Mouse (Mus musculus) gastrocnemius, postnatal 10 days (tissue): ENCODE data around the gene Wdr46. TPM values are rescaled to one million over a fixed set of nuclear protein-coding genes. Genes with fewer than 3 reads are reported as not detected.
"Not testable (repeated sequence)": the region's sequence is repeated elsewhere in the genome, so short reads cannot be mapped to it uniquely, and the experiment has no call there.

Experiments
- DNase-seq: peaks from one replicate; pipeline ENCODE4 v3.0.0; 2021; ENCODE audit warnings: mixed read lengths
- total RNA-seq, 2 experiments: library from RNA; stranded (reverse); gene quantifications; 2 replicates each; pipeline ENCODE4 v1.2.3; 2021

The Wdr46 gene
- total RNA-seq, 2 experiments from 2014 or later = 15.7 TPM

GRCm38 (mm10) chr17:33979512-33980050 is 39.1 kb downstream of the Wdr46 start:
- no peak for DNase-seq

DNA sequence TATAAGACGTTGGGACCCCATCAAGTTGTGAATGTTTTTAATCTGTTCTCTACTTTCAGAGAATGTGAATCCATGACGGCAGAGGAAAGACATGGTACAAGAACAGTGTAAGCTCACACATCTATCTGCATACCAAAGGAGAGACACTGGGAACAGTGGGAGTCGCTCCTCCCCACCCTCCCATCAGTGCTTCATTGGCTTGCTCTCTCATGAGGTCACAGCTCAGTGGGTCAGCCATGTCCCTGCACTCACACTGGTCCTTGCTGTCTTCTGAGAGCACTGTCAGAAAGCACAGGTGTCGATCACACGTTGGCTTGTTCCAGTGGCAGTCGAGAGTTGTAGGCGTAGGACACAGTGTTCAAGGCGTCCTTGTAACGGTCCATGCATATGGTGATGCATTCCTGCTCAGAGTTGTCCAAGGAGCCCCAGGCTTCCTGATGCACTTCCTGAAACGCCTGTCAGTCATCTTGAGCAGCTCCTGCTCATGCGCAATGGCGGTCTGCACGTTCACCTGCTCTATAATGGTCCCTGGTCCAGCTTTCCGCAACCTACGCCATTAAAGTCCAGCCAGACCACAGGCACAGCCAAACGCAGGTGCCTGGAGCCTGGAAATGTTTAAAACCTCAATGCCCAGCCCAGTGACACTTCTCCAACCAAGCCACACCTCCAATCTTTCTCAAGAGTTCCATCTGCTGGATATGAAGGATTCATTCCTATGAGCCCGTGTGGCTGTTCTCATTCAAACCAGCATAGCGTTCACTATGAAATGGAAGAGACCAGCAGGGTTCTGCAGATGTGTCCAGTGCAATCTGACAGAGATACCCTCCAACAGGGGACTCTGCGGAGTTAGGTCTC is 39.9 kb downstream of the Wdr46 start:
- DNase-seq = no peak

DNA sequence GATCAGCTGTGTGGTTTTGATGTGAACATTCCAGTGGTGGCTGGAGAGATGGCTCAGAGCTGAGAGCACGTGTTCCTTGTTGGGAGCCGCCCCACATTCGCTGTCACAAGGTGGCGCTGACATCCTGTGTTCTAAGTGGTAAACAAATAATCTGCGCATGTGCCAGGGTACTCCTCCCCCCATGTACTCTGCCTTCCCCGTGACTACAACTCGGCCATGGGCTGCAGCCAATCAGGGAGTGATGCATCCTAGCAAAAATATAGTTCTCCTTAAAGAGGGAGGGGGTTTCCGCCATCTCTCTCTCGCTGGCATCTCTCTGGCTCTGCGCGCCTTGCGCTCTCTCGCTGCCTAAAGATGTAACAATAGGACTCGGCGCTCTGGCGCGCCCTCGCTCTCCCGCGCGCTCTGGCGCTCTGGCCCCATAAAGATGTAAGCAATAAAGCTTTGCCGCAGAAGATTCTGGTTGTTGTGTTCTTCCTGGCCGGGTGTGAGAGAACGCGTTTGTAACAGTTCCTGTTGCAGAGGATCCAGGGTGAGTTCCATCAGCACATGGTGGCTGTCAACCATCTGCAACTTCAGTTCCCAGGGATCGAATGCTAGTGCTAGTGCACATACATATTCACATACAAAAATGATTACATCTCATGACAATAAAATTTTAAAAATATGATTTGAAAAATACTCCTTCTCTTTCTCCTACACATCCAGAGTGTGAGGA is 40.9 kb downstream of the Wdr46 start:
- DNase-seq = peak; percentile 71

DNA sequence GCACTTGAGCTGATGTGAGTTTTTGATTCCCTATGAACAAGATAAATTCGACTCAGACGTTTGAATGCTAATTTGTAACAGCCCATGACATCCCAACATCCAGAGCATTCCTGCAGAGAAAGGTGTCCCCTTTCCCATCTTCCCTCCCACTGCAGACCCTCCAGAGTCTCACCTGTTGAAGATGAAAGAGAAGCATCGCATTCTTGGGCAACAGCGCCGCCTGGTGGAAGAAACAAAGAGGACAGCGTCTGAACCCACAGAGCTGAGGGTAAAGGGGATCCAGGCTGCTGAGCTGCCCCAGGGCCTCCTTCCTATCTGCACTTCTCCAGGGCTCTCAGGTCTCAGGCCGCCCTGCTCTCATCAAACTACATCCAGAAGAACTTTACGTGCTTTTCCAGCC is 41.7 kb downstream of the Wdr46 start:
- peak; percentile 60 for DNase-seq

DNA sequence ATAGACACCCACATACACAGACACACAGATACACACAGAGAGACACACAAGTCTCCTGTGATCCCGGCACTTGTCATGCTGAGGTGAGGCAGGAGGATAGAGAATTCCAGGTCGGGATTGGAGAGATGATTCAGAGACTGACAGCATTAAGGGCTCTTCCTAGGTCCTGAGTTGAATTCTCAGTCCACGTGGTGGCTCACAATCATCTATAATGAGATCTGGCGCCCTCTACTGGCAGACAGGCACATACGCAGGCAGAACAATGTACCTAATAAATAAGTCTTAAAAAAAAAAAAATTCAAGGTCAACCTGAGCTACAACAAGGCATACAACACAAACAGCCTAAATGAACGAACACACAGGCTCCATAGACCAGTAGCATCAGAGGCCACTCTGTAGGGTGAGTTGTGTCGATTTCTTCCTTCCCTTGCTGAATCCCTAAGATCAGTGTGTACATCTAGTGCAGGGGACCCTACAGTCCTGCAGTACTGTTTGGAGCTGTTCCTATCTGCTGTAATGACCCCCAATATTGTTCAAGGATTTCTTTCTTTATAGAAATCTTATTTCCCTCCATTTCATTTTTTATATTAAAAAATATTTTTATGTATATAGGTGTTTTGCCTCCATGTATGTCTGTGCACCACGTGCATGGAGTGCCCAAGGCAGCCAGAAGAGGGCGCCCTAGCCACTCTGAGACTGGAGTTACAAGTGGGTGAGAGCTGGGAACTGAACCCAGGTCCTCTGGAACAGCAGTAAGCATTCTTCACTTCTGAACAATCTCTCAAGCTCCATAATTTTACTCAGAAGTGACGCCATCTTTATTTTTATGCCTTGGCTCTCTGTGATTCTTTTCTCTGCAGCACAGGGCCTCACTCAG is 51.6 kb downstream of the Wdr46 start:
- DNase-seq = peak; percentile 61

DNA sequence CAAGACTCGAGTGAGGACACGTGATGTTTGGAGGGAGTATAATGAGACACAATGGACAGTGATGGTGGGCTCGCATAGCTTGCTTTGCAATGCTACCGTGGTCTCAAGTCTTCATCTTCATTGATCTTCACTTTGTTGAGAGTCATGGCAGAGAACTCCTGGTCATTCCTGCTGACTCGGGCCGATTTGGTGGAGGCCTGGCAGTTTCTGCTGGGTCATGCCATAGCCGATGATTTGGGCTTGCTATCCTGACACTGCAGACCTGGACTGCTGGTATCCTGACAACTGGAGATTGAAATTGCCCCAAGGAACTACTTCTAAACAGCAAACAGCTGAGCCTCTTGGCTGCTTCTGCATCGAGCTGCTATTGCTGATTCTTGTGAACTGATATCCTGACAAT is 54.5 kb downstream of the Wdr46 start:
- no peak for DNase-seq

DNA sequence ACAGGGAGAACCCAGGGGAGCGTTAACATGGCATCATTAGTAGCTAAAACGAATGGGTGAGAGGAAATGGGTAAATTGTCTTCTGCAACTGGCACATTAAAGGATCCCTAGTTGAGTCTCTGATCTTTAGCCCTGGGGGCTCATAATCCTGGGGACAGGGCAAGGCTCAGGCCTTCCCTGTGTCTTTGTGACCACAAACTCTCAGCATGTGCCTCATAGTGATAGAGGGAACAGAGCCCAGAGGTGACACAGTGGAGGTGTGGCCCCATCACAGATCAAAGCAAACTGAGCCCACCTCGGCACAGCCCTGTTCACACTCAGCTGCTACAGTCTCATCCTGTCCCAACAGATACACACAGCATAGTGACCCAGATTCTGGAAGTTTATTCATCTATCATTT is 55.2 kb downstream of the Wdr46 start:
- no peak for DNase-seq

DNA sequence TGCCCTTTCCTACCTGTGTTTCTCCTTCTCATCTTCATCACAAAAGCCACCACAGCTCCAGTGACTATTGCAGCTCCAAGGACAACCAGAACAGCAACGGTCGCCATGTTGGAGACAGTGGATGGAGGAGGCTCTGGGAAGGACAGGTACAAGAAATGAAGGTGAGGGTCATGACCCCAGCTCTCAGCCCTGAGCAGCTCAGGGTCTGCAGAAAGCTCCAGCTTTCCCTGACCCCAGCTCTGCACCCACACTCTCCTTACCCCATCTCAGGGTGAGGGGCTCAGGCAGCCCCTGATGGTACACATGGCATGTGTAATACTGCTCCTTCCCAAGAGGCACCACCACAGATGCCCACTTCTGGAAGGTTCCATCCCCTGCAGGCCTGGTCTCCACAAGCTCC is 56.6 kb downstream of the Wdr46 start:
- DNase-seq = not testable (repeated sequence)

DNA sequence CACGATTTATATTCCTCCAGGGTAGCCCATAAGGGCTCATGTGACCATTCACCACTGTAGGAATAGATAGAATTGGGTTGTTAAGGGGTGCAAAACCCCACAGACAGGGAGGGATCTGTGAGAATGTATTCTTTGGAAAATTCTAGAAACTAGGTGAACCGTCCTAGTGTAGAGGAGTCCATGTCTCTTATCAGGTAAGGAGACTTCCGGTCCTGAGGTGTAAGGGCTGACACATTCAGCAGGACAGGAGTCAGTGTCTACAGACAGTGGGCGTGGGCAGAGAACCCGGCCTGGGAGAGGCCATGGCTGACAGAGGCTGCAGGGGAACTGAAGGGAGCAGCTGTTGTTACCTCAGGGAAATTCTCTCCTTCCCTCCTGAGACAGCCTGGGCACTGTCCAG is 58.2 kb downstream of the Wdr46 start:
- DNase-seq = not testable (repeated sequence)

Other genes with a start within 250 kb of the Wdr46 start
- gene March2, start 222.0 kb upstream of the Wdr46 start, total RNA-seq = 10 to 100 TPM; 73.2 to 77.9 TPM
- gene Rab11b, start 180.1 kb upstream of the Wdr46 start, total RNA-seq = 100 to 1,000 TPM; 166 to 186 TPM
- gene Angptl4, start 158.8 kb upstream of the Wdr46 start, total RNA-seq = 10 to 100 TPM; 22.7 to 36.0 TPM
- gene Kank3, start 130.1 kb upstream of the Wdr46 start, total RNA-seq = 10 to 100 TPM; 27.6 to 33.3 TPM
- 1,000 to 10,000 TPM; 1,176 to 1,238 TPM for gene Rps28, start 116.1 kb upstream of the Wdr46 start, total RNA-seq
- 100 to 1,000 TPM; 322 to 360 TPM for gene Ndufa7, start 116.1 kb upstream of the Wdr46 start, total RNA-seq
- gene Cd320, start 97.6 kb upstream of the Wdr46 start, total RNA-seq = 10 to 100 TPM; 15.0 to 16.5 TPM
- not detected for gene Gm7029, start 66.8 kb upstream of the Wdr46 start, total RNA-seq
- 10 to 100 TPM in 1 of 2 experiments, 1 to 10 TPM in 1; 8.0 to 10.6 TPM for gene Kifc1, start 50.0 kb upstream of the Wdr46 start, total RNA-seq
- gene Platr17, start 35.5 kb upstream of the Wdr46 start, total RNA-seq = not detected
- 10 to 100 TPM; 12.1 to 13.5 TPM for gene Daxx, start 31.2 kb upstream of the Wdr46 start, total RNA-seq
- 10 to 100 TPM; 40.7 to 41.3 TPM for gene Tapbp, start 24.8 kb upstream of the Wdr46 start, total RNA-seq
- gene Zbtb22, start 24.8 kb upstream of the Wdr46 start, total RNA-seq = 10 to 100 TPM; 18.9 to 21.9 TPM
- 10 to 100 TPM; 29.3 to 40.2 TPM for gene Rgl2, start 11.1 kb upstream of the Wdr46 start, total RNA-seq
- 10 to 100 TPM; 65.3 to 67.0 TPM for gene Pfdn6, start 317 bp upstream of the Wdr46 start, total RNA-seq
- gene B3galt4, start 10.8 kb downstream of the Wdr46 start, total RNA-seq = 1 to 10 TPM; 2.3 to 2.6 TPM
- 10 to 100 TPM; 30.3 to 33.2 TPM for gene Vps52, start 15.2 kb downstream of the Wdr46 start, total RNA-seq
- 100 to 1,000 TPM; 649 to 675 TPM for gene Rps18, start 15.3 kb downstream of the Wdr46 start, total RNA-seq
- gene H2-K1, start 59.7 kb downstream of the Wdr46 start, total RNA-seq = 10 to 100 TPM; 38.9 to 46.7 TPM
- 10 to 100 TPM; 13.4 to 18.0 TPM for gene Ring1, start 84.0 kb downstream of the Wdr46 start, total RNA-seq
- 10 to 100 TPM; 50.5 to 63.2 TPM for gene H2-Ke6, start 87.4 kb downstream of the Wdr46 start, total RNA-seq
- 10 to 100 TPM; 64.1 to 75.4 TPM for gene Slc39a7, start 91.0 kb downstream of the Wdr46 start, total RNA-seq
- gene Rxrb, start 91.2 kb downstream of the Wdr46 start, total RNA-seq = 10 to 100 TPM; 40.7 to 43.1 TPM
- 100 to 1,000 TPM in 1 of 2 experiments, 10 to 100 TPM in 1; 72.0 to 106 TPM for gene Col11a2, start 98.8 kb downstream of the Wdr46 start, total RNA-seq
- gene H2-Oa, start 151.7 kb downstream of the Wdr46 start, total RNA-seq = not detected
- 1 to 10 TPM; 4.6 to 6.1 TPM for gene H2-DMa, start 178.9 kb downstream of the Wdr46 start, total RNA-seq
- gene Brd2, start 182.0 kb downstream of the Wdr46 start, total RNA-seq = 100 to 1,000 TPM in 1 of 2 experiments, 10 to 100 TPM in 1; 91.9 to 114 TPM
- gene H2-DMb2, start 202.6 kb downstream of the Wdr46 start, total RNA-seq = under 1 TPM; 0.25 to 0.61 TPM
- 1 to 10 TPM; 1.4 to 1.8 TPM for gene H2-DMb1, start 212.4 kb downstream of the Wdr46 start, total RNA-seq
- gene Tap1, start 246.9 kb downstream of the Wdr46 start, total RNA-seq = 1 to 10 TPM; 2.6 to 3.8 TPM
- 1 to 10 TPM; 1.6 to 1.7 TPM for gene Psmb9, start 247.1 kb downstream of the Wdr46 start, total RNA-seq